ENCODE assay signal across 35 mouse cellular contexts in the genomic region with DNA sequence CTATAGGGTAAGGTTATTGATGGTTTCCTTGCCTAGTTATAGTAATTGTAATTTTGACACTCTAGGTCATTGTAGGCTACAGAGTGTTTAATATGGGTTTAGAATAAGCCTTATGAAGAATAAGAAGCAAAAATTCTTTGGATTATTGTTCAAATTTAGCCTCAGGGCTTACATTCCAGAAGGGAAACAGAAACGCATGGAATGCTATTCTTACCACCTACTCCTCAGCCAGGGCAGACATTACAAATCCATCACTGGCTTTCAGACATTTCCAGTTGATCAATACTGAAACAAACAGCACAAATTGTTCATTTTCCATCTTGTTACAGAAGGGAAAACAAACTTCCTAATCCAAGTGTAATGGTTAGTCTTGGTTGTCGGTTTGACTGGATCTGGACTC.
"Had no signal": no experiment of that assay in that cellular context is flagged by ENCODE, and none has a peak within 500 bp of the region (broad histone marks: within the 10 kb centered on the region; RNA-seq: fewer than 3 reads in every experiment).

No protein-coding gene starts in this region.

- H3K4me1 ChIP-seq: intestine, embryonic 15.5 days had no signal

- H3K9ac ChIP-seq: heart, embryonic 12.5 days; heart, embryonic 15.5 days; hindbrain, embryonic 12.5 days; hindbrain, embryonic 13.5 days; hindbrain, embryonic 14.5 days; hindbrain, embryonic 15.5 days; intestine, embryonic 15.5 days; kidney, embryonic 15.5 days had no signal

- H3K27me3 ChIP-seq: heart, embryonic 12.5 days; heart, embryonic 15.5 days; hindbrain, embryonic 12.5 days; hindbrain, embryonic 13.5 days; hindbrain, embryonic 15.5 days; intestine, embryonic 15.5 days; kidney, embryonic 15.5 days had no signal

- H3K4me2 ChIP-seq: heart, embryonic 11.5 days; heart, embryonic 12.5 days; heart, embryonic 15.5 days; hindbrain, embryonic 12.5 days; hindbrain, embryonic 13.5 days; hindbrain, embryonic 14.5 days; hindbrain, embryonic 15.5 days; intestine, embryonic 15.5 days; kidney, embryonic 15.5 days had no signal

- ATAC-seq: hindbrain, embryonic 16.5 days; hindbrain, postnatal 0 days; inflammation-experienced regulatory T-cells, adult 6 months; intestine, embryonic 15.5 days; intestine, embryonic 16.5 days; intestine, postnatal 0 days had no signal

- H3K36me3 ChIP-seq: heart, embryonic 10.5 days; heart, embryonic 12.5 days; heart, embryonic 15.5 days; hindbrain, embryonic 10.5 days; hindbrain, embryonic 12.5 days; hindbrain, embryonic 13.5 days; hindbrain, embryonic 15.5 days; intestine, embryonic 15.5 days; kidney, embryonic 15.5 days had no signal

- DNase-seq: heart, postnatal 10 days; heart, postnatal 14 days; heart, postnatal 36 days; heart, postnatal 4 days; kidney, adult 11 months; kidney, adult 18-20 months; kidney, adult 2 months; kidney, adult 8-10 months; kidney, adult 9 months; kidney, postnatal 10 days; kidney, postnatal 14 days; kidney, postnatal 25 days; kidney, postnatal 36 days; kidney, postnatal 4 days; layer of hippocampus, adult 9-11 months; layer of hippocampus, postnatal 36 days had no signal

- H3K9me3 ChIP-seq: heart, embryonic 10.5 days; heart, embryonic 12.5 days; heart, embryonic 15.5 days; hindbrain, embryonic 10.5 days; hindbrain, embryonic 12.5 days; hindbrain, embryonic 13.5 days; hindbrain, embryonic 15.5 days; intestine, embryonic 15.5 days; kidney, embryonic 15.5 days had no signal

- H3K27ac ChIP-seq: heart, embryonic 10.5 days; hindbrain, embryonic 10.5 days; hindbrain, embryonic 12.5 days; hindbrain, embryonic 13.5 days; hindbrain, embryonic 14.5 days; hindbrain, embryonic 15.5 days; hindbrain, postnatal 0 days; intestine, embryonic 15.5 days; kidney, embryonic 15.5 days; kidney, postnatal 0 days; layer of hippocampus, adult 2 months; left cerebral cortex, adult 2 months had no signal

- H3K4me3 ChIP-seq: heart, embryonic 10.5 days; heart, embryonic 12.5 days; heart, embryonic 15.5 days; hindbrain, embryonic 10.5 days; hindbrain, embryonic 12.5 days; hindbrain, embryonic 13.5 days; hindbrain, embryonic 15.5 days; intestine, embryonic 15.5 days; kidney, embryonic 15.5 days; layer of hippocampus, adult 2 months; left cerebral cortex, adult 2 months had no signal
